Mouse (Mus musculus) brain, embryonic 14.5 days (tissue): ENCODE results near the gene 4930524B15Rik. TPM values are rescaled to one million over a fixed set of nuclear protein-coding genes. Genes with fewer than 3 reads are reported as not detected.
"Not testable (repeated sequence)": the region's sequence is repeated elsewhere in the genome, so short reads cannot be mapped to it uniquely, and the experiment has no call there.

Source experiments
- DNase-seq: peaks from one replicate; pipeline ENCODE4 v3.0.0-alpha.2; 2011; ENCODE audit warnings: low read depth
- CTCF ChIP-seq: fragments of 200-500 bp; IDR thresholded peaks from 2 replicates; pipeline ENCODE4 v1.5.1; 2012; ENCODE audit warnings: inconsistent platforms, mild to moderate bottlenecking, moderate library complexity, borderline replicate concordance; ENCODE audit not compliant: insufficient read depth, insufficient read length; ENCODE audit errors: extremely low read depth
- POLR2A ChIP-seq: fragments of 200-500 bp; IDR thresholded peaks from 2 replicates; pipeline ENCODE4 v1.6.1; 2012; ENCODE audit warnings: mild to moderate bottlenecking, inconsistent platforms, borderline replicate concordance; ENCODE audit not compliant: poor library complexity, insufficient read depth, insufficient read length, severe bottlenecking; ENCODE audit errors: extremely low read depth
- polyA plus RNA-seq: library from polyadenylated mRNA; depleted of rRNA; stranded (reverse); fragments of >200 nt; gene quantifications from 2 replicates; pipeline ENCODE4 v1.2.3, GENCODE M21; 2012

4930524B15Rik gene
- polyA plus RNA-seq, 1 experiment, result 0.33 TPM

DNA sequence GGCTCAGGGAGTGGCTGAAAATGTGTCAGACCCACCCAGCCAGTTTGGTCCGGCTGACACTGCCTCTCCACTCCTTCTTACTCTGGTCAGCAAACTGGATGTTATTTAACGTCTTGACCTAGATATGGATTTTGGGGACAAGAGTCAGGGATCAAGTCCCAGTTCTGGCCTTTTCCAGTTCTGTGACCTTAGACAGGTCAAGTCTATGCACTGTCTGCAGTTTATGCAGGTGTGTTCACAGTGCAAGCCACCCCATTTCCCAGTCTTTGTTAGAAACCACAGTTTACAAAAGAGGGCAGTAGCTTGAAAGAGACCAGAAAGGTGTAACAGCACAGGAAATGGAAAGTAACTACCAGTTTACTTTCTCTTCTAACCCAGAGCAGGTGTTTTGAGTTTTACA, 34.3 kb downstream of the 4930524B15Rik start:
- no peak for DNase-seq
- TF ChIP-seq CTCF, result no peak
- TF ChIP-seq POLR2A, result no peak

DNA sequence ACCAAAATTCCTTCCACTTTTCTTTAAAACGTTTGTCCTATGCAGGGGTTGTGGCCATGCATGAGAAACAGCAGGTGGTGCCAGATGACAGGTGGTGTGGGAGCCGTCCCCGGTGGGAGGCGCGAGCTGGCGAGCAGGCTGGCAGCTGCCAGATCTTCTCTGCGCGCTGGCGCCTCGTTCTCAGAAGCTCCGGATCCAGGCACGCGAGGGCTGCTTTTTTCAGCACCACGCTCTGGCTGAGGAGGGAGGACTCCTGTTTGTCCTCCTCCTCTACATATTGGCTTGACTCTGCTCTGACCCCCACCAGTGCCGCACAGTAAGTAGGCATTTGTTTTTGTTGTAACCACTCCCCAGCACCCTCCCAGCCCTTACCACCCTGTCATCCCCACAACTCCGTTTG, 34.9 kb downstream of the 4930524B15Rik start, which contains the start of gene Nsg2:
Gene Nsg2, plus strand, starts transcription at position 183 of the 400 bp plus-strand sequence.
- DNase-seq, result peak; percentile 98

DNA sequence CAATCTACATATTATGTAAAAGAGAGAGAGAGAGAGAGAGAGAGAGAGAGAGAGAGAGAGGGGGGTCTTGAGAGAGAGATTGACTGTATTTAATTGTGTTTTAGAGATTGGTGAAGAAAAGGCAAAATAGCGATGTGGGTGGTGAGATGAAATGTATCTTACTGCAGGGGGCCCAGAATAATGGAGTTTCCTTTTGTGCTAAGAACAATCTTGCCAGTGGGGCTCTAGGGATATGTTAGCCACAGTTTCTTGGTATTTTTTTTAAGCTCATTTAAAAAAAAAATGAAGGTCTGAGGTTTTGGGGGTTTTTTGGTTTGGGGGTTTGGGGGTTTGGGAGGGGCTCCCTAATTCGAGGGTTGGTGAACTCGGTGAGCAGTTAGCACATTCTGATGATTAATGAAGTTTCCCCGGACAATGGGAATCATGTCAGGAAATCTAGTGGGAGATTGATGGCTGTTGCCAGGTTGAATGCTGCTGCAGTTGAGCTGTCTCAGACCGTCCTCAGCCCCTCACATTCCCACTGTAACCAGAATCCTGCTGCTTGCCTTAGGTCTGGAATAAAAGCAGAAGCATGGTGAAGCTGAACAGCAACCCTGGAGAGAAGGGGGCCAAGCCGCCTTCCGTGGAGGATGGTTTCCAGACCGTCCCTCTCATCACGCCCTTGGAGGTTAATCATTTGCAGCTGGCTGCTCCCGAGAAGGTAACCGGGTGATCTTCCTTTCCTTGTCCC, 36.0 kb downstream of the 4930524B15Rik start:
- DNase-seq, result peak; percentile 75
- TF ChIP-seq POLR2A (peak; percentile 19; the same call in 1 of the 2 replicates), CTCF (no peak)

More for the DNA sequence above, 34.9 kb downstream of the 4930524B15Rik start, which contains the start of gene Nsg2:
- TF ChIP-seq CTCF, result peak; percentile 80
- TF ChIP-seq POLR2A, result peak; percentile 62; the same call in 1 of the 2 replicates

DNA sequence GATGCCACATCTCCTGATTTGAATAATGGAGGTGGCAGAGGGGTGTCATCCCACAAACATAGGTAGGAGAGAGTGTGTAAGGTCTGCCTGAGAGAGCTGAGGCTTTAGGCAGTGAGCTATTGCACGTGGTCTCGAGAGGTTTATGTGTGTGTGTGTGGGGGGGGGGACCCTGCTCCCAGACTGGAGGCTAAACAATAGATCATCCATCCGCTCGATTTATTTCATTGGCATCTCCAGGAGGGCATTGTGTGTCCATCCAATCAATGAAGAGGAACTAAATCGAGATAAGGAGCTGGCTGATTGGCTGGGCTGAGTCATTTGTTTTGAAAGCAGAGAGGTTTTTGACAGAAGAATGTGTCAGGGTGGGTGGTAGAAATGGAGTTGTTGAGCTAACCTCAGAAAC, 37.3 kb downstream of the 4930524B15Rik start:
- DNase-seq, result peak; percentile 93
- TF ChIP-seq POLR2A (peak; percentile 23; the same call in 1 of the 2 replicates), CTCF (no peak)

DNA sequence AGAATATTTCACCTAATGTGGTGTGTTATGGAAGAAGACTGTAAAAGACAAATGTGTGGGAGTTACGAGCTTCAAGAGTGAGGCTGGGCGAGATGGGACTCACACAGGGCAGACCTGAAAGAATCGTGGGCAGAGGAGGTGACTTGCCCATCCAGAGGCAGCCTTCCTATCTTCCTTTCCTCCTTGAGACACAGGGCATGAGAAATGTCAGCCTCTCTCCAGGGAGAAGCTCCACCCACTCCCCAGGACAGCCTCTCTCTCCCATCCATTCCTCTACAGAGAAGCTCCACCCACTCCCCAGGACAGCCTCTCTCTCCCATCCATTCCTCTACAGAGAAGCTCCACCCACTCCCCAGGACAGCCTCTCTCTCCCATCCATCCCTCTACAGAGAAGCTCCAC, 42.7 kb downstream of the 4930524B15Rik start:
- not testable (repeated sequence) for DNase-seq

DNA sequence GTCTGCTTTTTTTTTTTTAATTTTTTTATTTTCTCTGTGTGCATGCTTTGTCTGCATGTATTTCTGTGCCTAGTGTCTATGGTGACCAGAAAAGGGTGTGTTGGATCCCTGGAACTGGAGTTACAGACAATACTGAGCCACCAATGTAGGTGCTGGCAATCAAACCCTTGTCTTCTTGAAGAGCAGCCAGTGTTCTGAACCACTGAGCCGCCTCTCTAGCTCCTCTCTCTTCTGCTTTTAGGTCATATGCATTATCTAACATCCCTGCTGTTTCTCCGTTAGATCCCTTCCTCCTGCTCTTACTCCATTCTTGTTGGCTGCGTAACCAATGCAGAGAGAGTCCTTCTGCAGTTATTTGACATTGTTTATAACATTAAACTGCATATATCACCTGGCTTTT, 43.5 kb downstream of the 4930524B15Rik start:
- no peak for TF ChIP-seq CTCF
- TF ChIP-seq POLR2A, result no peak
- no peak for DNase-seq

DNA sequence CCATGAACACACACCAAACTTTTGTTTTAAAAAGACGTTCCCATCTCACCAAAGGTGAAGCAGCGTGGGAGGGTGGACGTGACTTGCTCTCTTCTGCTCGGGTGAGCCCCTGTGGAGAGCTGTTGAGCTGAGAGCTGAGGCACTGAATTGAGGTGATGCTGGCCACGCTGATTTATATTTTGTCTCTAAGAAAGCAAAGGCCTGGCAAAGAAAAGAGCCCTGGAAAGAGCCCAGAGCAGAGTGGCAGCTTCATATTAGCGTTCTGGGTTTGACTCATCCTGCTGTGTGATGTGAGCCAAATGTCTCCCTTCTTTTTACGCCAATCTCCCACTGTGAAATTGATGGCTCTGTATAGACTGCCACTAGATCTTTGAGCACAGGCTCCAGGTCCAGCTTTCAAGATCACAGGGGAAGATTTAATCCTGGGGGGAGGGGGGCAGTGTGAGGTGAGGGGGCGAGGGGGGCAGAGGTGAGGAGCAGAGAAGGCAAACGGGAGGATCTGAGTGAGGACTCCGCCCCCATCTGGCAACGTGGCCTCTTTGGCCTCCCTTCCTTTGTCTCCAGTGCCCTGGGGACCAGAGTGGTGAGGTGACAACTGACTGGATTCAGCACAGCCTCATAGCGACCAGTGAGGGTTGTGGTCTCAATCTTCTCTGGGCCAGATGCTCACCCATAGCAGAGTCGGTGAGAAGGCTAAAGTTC, 44.7 kb downstream of the 4930524B15Rik start:
- TF ChIP-seq CTCF, result no peak
- DNase-seq, result peak; percentile 86

DNA sequence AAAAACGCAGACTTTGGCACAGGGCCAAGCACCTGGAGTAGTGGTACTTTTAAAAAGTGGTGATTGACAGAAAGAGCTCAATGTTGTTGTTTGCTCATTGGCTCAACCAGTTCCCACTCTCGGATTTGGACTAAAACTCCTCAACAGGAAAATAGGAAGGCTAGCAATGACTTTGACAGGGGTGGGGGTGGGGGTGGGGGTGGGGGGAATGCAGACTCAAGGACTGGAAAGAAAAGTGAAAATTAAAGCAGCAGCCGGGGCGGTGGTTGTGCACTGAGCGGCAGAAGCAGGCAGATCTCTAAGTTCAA, 45.2 kb downstream of the 4930524B15Rik start:
- no peak for DNase-seq
- TF ChIP-seq POLR2A (no peak), CTCF (no peak)

DNA sequence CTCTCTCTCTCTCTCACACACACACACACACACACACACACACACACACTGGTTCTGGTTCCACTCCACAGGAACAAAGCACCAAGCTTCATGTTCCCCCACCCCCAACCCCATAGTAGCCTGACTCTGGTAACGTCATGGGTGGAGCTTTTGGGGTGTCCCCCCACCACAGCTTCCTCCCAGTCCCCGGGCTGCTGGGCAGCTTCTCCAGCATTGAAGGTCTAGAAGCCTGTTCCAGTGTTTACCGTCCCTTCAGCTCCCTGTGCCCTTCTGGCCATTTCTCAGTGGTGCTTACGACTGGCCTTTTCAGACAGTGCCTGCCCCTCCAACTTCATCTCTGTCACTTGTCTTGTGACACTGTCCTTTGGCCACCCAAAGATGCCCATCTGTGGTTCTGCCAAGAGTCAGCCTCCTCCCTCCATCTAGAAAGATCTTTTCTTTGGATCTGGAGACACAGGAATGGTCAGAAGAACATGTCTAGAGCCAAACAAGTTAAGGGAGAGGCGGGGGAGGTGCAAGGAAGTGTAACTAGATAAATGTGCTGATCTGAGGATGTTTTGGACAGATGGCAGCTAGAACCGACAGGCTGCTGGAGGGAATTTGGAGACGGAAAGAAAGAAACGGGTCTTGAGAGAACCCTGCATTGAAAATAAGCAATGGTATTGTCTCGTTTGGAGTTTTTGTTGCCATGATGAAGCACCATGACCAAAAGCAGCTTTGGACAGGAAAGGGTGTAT, 46.6 kb downstream of the 4930524B15Rik start:
- TF ChIP-seq POLR2A (no peak), CTCF (no peak)
- DNase-seq, result peak; percentile 39

DNA sequence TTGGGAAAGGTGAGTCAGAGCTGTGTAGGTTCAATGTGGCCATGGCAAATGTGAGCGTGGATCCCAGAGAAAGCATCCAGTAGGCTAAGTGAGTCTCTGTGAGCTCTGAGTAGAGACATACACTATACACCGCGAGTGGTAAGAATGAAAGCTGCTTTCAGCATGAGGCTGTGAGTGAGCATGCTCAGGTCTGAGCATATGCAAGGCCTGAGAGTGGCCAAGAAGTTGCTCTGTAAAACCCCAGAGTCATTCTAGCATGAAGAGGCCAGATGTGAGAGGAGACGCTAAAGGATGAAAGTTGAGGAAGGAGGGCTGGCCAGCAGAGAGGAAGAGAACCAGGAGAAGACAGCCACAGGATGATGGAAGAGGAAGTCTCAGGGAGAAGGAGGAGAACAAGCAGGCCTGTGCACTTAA, 47.6 kb downstream of the 4930524B15Rik start:
- TF ChIP-seq POLR2A (no peak), CTCF (no peak)
- DNase-seq, result no peak

DNA sequence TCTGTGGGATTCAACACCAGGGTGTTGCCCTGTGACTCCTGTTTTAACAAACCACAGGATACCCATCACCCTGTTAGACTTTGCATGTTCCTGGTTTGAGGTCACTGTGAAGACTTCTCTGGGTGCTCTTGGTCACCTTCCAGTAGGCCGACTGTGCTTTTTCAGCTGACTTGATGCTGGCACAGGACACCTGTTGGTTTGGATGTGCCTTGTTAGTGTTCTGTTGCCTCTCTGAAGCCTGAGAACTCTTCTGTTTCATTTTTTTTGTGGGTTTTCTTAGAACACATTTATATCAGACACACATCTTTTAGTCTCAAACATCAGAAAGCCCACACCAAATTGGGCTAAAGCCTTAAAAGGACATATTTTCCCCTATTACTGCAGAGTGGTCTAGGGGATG, 48.2 kb downstream of the 4930524B15Rik start:
- no peak for DNase-seq
- TF ChIP-seq CTCF (no peak), POLR2A (no peak)
